Mouse (Mus musculus) erythroid progenitor cell, adult 5-6 weeks (primary cell): ENCODE measurements around the gene Rb1. TPM values are rescaled to one million over a fixed set of nuclear protein-coding genes. Genes with fewer than 3 reads are reported as not detected.

ENCODE experiments used
- ATAC-seq: replicated peaks from 2 replicates; pipeline ENCODE4 v1.8.0; 2016; ENCODE audit warnings: moderate number of reproducible peaks, mild to moderate bottlenecking, moderate TSS enrichment, inconsistent platforms; ENCODE audit not compliant: poor library complexity, low FRiP score, severe bottlenecking
- total RNA-seq, 2 experiments: library from RNA; stranded (forward) in 1 of 2; stranded (reverse) in 1 of 2; fragments of 150-400 nt in 1 of 2; fragments of 186-747, 209-891 nt in 1 of 2; gene quantifications; 2 replicates each; pipeline versions ENCODE4 v1.2.3 to v1.2.4; 2015 to 2017; ENCODE audit warnings: low replicate concordance in 2 of 2

The Rb1 gene
- total RNA-seq (2015; ENCODE audit: low replicate concordance): 466 and 515 TPM in 2 replicates
- 345 and 529 TPM in 2 replicates for total RNA-seq (2017; ENCODE audit: low replicate concordance)

DNA sequence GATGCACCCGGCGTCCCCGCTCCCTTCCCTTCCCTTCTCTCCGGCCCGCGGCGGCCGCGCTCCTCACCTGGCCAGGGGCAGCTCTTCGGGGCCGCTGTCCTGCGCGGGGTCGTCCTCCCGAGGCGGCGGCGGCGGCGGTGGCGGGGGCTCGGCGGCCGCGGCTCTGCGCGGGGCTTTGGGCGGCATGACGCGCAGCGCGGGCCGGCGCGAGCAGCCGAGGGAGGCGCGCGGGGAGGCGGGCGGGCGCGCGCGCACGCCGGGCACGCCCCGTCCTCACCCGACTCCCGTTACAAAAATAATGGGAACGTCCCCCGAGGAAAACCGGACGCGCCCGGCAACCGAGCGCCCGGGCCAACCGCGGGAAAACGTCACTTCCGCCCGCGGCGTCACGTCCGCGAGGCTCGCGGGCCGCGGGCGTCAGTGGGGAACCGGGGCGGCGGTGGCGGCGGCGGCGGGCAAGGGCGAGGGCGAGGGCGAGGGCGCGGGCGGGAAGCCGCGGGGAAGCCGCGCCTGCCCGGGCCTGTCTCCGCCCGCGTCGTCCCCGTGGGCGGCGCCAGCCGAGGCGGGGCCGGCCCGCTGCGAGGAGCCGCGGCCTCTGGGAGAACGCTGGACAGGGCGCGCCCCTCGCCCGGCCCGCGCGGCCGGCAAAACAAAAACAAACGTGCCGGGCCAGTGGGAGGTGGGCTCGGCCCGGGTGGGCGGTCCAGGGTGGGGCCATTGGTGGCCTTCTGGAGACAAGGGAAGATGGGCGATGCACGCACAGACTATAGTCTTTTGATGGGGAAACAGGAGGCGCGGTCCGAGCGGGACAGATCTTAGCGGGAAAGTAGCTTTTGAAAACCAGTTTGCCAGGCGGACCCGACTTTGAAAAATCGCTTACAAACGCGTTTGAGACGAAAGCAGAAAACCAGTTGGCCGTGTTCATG, at the start of gene Rb1:
Gene Rb1, minus strand, starts transcription at position 367 of the 926 bp plus-strand sequence.
- peak; percentile 79 for ATAC-seq

DNA sequence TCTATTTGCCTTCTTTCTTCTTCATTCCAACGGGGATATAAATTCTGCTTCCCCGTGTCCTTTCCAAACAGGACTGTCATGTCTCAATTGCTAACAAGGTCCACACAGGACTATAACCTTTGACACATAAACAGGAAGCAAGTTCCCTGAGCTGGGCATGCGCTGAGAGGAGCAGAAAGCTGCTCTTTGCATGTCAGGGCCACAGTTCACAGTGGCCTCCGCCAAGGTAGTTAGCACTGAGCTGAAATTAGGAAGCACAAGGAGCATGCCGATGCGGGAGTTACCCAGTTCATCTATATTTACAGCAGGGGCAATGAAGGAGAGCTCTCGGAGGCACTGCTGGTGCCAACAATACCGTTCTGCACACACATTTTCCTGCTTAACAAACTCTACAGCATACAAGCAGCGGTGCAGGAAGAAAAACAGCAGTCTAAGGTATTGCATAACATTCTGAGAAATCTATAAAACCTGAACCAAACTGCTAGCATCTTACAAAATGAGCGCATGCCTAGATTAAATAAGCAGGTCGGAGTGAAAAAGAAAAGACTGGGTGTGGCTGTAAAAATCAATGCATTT, 48.8 kb upstream of the Rb1 start:
- ATAC-seq: no peak

DNA sequence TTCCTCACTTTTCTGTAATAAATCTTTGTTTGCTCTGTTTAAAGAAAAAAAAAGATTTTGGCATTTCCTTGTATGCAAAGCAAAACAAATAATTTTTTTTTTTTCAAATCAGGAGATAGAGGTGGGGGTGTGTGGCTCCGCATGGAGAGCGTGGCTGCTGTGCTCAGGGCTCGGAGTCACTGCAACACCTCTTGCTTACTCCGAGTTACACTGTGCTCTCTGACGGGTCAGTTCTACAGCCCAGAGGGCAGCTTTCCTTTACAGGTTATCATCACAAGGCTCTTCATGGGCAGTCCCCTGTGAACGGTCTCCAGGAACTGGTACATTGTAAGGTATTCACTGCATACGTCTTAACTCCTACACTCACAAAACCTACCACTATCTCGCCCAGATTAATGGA, 48.0 kb upstream of the Rb1 start:
- ATAC-seq: no peak

DNA sequence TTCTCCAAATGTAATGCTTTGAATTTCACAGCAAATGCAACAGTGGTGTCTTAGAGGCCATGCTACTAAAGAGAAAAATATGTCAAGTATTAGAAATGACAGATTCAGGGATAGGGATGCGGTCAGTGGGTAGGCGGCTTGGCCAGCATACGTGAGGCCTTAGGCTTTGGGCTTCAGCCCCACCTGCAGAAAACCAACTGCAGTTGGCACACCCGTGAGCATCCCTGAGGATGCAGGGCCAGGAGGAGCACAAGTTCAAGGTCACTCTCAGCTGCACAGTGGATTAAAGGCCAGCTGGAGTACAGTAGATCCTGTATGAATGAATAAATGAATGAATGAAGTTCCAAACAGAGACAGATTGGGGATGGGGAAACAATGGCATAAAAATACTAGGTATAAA, 47.4 kb upstream of the Rb1 start:
- ATAC-seq: no peak

DNA sequence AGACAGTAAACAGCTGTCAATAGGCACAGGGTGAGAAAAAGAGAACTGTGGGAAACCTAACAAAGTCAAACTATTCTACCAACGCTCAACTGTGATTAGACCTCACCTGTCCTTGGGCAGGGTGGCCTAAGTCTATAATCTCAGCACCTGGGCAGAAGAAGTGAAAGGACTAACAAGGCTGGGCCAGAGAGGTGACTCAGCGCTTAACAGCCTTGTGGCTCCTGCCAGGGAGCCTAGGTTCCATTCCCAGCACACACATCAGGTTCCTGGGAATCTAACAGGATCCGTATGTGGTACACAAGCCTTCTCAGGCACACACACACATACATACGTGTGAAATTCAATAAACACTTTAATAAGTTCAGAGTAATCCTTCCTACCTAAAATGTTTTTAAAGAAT, 46.0 kb upstream of the Rb1 start:
- peak; percentile 43; the same call in 1 of the 2 replicates for ATAC-seq

DNA sequence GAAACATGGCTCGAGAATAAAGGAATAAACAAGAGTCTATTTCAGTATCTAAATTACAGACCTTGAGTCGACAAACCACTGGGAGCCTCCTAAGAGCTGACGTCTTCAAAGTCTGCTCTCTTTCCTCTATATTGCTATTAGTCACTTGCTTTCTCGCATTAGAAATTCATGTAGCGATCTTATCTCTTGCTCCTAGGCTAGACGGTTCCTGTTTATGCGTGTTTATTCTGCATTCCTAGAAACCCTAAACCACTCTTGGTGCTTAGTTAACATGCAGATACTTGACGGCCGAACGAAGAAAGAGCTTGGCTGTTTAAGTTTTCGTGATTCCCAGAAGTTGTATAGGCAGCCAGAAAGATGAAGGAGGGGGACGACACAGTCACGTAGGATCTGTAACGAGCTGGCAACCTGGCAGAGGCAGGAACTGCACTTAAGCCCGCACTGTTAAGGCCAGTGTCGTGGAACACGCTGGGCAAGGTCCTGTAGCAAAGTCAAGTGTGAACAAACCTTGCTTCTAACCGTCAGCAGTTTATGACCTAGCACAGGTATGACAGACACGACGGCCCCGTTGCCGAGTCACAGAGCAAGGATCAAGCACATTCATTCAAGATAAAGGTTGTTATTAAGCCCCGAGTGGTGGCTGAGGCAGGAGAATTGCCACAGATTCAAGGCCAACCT, 45.2 kb upstream of the Rb1 start:
- no peak for ATAC-seq

DNA sequence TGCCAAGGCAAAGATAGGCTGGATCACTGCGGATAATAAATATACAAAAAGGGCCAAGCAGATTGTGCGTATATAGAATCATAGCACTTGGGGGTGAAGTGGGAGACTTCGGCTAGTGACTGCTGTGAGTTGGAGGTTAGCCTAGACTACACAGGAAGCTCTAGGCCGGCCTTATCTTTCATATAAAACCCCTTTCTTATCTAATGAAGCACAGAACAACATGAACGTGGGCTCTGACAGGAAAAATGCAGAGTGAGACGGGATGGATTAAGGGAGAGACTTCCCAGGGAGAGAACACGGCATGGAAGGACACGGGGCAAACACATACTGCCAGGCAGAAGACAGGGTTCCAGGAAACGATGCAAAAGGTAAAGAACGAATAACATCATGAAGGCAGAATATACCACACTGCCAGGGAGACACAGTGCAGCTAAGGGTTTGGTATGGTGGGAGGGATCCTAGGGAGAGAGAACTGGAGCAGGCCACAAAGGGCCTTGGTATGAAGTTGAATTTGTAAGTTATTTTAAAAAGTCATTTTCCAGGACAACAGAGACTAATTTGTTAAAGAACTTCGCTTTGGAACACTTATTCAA, 44.6 kb upstream of the Rb1 start:
- ATAC-seq: 0 out of 2 replicates have a peak, but pooled peaks have one; percentile 16

DNA sequence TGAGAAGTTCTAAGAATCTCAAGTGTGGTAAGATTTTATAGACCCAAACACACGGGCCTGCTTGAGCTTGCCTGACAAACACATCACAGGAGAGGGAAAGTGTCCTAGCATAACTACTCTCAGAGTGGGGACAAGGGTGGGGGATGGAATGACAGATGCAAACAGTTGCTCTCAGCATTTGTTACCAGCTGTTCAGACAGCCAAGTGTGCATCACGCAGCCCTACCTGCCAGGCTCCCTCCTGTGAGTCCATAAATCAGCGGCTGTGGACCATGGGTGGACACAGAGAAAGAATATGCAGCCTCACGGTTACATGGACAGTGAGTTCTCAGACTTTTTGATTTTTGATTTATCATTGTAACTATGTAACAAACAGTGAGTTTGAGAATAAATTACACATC, 44.0 kb upstream of the Rb1 start:
- no peak for ATAC-seq

DNA sequence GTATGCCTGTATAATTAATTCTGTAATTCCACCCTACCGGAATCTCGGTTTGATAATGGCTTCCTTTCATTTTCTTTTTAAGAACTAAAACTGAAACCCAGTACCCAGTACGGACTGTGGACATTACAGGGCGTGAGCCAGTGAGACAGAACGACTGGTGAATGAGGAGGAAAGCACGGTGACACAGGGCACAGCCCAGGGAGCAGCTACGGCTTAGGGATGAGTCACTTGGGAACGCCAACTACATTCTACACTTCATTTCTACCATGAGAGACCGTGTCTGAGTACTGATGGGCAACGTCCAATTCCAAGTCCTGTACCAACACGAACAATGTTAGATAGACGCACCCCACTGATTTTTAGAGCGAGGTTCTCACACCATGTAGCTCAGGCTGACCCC, 43.3 kb upstream of the Rb1 start:
- no peak for ATAC-seq

DNA sequence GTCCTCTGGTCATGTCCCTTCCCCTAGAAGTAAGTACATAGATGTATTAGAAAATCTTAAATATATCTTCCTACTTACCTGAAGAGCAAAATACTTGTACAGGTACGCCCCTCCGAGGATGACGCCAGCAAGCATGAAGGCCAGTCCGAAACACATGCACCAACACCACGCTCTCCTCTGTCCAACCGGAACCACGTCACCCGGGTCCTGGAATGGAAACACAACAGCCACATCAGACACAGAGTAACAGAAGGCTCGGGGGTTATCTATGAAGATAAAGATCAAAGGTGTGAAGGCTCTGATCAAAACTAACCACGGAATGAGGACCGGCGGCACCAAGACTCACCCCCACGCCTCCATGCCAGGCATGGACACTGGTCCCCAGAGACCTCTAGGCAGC, 42.6 kb upstream of the Rb1 start:
- no peak for ATAC-seq

DNA sequence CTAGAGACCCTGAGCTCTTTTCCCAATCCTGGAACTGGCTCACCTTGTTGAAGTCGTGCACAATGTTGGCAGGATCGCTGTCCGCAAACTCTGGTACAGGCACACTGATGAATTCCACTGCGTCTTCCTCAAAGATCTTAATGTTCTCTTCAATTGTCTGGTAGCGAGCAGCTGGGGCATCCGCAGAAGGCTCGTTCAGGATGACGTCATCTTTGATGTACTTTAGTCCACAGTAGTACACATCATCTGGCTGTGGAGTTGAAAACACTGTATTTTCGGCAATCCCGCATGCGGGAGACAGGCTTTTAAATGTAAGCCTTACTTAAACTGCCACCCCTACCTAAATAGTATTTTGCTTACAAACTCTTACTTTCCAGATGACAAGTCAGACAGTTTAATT, 40.7 kb upstream of the Rb1 start:
- ATAC-seq: no peak

DNA sequence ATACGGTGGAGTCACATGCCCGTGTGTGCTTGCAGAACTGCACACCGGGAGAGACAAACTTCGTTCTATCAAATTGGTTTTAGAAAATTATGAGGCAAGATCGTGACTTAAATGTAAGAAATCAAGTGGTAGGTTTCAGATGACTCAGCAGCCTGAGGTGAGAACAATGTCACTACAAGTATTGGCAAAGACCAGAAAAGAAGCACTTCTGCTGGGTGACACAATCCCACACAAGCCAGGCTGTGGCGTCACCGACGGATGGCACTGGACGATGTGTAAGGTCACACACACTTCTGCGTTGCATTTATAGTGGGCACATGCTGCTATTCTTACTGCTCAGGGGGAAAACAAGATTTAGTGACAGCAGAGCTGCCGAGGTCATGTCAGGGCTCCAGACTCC, 38.2 kb upstream of the Rb1 start:
- ATAC-seq: no peak

DNA sequence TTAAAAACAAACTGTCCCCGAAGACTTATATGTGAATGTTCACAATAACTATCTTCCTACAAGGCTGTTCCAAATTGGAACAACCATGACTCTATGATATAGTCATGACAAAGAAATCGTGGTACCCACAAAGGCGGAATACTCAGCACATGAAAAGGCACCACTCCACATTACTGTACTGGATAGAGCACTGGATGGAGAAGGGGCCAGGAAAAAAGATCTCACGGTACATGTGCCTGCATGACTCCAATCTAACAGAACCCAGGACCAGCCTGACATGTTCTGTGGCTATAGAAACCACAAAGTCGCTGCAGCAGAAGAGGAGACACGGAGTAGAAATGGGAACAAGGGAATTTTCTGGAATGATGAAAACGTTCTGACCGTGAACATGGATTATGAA, 29.1 kb upstream of the Rb1 start:
- ATAC-seq: no peak

DNA sequence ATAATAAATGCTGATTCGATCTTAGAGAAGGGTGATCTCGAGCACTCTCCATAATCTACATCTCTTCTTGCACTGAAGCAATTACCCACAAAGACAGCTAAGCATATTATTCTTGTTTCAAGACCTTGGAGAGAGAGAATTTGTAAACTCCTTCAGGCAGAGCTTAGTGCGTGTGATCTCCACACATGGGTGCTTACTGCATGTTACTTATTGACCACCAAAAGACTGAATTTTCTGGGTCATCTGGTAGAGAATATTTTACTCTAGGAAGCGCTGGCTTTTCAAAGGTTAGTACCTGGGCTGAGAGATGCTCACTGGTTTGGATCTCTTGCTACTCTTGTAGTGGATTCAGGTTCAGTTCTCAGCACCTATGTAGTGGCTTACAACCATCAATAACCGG, 25.5 kb upstream of the Rb1 start:
- ATAC-seq: no peak

DNA sequence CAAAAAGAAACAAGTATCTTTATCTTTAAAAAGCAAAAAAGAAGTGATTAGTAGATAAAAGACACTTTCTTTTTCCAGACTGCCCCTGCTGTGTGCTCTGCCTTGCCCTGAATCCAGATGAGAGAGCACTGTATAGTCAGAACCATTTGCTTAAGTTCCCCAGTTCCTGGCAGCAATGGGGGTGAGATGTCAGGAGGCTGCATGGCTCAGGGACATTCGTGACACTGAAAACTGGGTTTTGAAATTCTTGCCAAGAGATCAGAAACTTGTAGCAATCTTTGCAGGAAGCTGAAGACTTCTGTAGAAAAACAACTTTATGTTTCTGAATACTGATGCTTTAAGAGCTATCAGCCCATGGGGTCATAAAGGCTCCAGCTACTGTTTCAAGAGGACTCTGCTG, 24.4 kb upstream of the Rb1 start:
- ATAC-seq: no peak

DNA sequence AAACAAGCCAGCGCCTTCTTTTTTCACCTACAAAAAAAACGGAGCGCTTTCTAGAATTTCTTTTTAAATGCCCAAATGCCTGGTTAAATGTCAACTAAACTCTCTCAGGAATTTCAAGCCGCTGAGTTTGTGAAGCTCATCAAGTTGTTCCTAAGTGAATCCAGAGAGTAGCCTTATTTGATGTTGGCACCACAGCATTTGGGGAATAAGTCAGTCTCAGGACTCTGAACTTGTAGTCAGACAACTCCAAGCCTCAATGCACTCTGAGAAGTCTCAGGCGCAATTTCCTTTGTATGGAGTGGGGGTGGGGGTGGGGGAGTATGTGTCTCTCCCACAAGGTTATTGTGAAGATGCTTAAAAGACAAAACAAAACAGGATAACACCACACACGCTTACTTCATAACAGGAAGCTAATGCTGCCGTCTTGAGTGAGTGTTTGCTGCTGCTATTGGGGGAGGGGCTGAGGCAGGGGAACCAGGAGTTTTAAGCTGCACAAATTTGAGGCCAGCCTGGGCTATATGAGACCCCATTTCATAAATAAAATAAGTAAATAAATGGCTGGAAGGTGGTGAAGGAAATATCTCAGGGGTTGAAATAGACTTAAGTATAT, 23.5 kb upstream of the Rb1 start:
- ATAC-seq: no peak

DNA sequence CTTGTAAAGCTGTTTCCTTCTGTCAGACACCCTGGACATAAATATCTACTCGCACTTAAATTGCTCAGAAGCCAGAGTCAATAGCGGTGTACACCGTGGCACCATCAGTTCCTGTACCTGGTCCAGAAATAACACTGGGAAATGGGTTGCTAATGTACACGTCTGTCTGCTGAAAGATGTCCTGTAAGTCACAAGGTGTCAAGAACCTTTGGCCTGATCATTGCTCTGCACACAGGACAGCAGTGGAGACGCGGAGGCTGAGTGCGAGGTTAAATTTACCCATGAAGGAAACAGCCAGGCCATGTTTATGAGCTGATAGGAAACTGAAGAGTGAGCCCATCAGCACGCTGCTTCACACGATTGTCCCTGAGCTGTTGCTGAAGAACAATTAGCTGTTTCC, 21.7 kb upstream of the Rb1 start:
- ATAC-seq: no peak

DNA sequence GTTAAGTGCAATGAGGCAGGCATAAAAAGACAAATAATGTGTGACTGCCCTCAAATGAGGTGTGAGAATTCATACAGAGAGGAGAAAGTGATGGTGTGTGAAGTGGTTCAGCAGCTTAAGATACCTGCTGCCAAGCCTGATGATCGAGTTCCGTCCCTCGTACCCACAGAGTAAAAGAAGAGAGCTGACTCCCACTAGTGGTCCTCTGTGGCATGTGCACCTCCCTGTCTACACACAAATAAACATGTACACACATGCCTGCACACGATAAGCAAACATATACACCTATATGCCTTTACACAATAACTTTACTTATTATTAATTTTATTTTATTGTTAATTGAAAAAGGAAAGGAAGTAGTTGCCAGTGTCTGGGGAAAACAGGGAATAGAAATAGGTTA, 20.0 kb upstream of the Rb1 start:
- no peak for ATAC-seq

DNA sequence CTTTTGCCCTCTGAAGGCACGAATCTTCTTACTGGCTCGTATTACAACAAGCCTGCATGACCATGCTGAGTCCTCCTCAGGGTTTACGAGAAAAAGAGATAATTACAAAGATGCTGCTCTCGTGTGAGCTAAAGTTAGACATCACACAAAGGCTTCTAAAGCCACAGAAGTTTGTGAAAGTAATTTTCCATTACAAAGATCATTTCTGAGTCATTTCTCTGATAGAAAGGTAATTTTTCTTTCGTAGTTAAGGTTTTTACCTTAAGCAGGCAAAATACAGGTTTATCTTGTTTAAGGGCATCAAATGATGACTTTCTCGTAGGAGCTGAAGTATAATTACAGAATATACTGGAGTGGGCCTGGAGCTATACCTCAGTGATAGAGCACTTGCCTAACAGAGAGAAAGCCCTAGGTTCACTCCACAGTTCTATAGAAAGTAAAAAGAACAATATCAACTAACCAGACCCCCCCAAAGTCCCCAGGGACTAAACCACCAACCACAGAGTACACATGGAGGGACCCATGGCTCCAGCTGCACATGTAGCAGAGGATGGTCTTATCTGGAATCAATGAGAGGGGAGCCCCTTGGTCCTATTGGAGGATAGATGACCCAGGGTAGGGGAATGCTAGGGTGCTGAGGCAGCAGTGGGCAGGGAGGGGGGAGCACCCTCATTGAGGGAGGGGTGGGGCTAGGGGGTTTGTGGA, 14.6 kb upstream of the Rb1 start:
- no peak for ATAC-seq
